Mouse (Mus musculus) brain, embryonic 14.5 days (tissue): ENCODE results near the gene Cacnb3.

ENCODE experiments used
- CTCF ChIP-seq: fragments of 200-500 bp; IDR thresholded peaks from 2 replicates; pipeline ENCODE4 v1.5.1; 2012; ENCODE audit warnings: inconsistent platforms, mild to moderate bottlenecking, moderate library complexity, borderline replicate concordance; ENCODE audit not compliant: insufficient read depth, insufficient read length; ENCODE audit errors: extremely low read depth
- POLR2A ChIP-seq: fragments of 200-500 bp; IDR thresholded peaks from 2 replicates; pipeline ENCODE4 v1.6.1; 2012; ENCODE audit warnings: mild to moderate bottlenecking, inconsistent platforms, borderline replicate concordance; ENCODE audit not compliant: poor library complexity, insufficient read depth, insufficient read length, severe bottlenecking; ENCODE audit errors: extremely low read depth

- TF ChIP-seq CTCF = no peak
- TF ChIP-seq POLR2A = no peak
Measured at GRCm38 (mm10) chr15:98646737-98647136, 16.1 kb downstream of the Cacnb3 start.
